Mouse (Mus musculus): Measurements from ENCODE around the gene Gm45234.

Gene Gm45234

DNA sequence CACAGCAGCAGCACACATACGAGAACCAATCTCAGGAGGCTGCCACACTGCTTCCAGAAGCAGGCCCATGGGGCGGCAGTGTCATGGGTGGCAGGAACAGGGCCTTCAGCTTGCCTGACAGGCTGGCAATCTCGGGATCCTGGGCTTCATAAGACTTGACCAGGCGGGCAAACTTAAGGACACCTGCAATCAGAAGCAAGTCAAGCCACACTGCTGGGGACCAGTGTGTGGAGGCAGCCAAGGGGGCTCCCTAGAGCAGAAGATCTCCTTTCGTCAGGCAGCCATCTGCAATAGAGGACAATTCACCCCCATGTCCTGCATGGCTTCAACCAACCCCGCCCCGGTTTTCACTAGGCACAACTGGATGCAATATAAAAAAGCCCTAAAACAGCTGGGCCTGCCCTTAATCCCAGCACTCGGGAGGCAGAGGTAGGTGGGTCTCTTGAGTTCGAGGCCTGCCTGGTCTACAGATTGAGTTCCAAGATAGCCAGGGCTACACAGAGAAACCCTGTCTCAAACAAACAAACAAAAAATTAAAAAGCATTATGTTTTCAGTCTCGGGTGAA is 16.5 kb downstream of the Gm45234 start:
- no peak for DNase-seq (ENCODE audit: low spot score)

GRCm38 (mm10) chr6:124738511-124739023 is 17.3 kb downstream of the Gm45234 start, which contains the start of gene Ptpn6:
Gene Ptpn6 (minus strand): TSS chr6:124738714.
- DNase-seq (ENCODE audit: low spot score) = no peak

DNA sequence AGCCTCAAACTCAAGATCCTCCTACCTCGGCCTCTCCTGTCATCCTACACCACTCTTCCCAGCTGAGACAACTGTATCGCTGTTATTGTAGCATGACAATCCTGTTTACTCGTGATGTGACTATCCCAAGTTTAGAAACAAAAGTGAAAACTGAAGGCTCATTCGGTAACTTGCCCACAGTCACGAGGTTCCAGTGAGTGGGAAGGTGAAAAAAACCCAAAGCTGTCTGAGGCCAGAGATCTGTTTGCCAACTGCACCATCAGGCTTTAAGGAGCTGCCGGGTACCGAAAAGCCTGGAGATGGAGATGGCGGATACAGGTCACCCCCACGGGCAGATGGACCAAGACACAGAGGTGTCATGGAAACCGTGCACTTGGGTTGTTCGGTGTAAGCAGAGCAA is 18.8 kb downstream of the Gm45234 start:
- no peak for DNase-seq (ENCODE audit: low spot score)

DNA sequence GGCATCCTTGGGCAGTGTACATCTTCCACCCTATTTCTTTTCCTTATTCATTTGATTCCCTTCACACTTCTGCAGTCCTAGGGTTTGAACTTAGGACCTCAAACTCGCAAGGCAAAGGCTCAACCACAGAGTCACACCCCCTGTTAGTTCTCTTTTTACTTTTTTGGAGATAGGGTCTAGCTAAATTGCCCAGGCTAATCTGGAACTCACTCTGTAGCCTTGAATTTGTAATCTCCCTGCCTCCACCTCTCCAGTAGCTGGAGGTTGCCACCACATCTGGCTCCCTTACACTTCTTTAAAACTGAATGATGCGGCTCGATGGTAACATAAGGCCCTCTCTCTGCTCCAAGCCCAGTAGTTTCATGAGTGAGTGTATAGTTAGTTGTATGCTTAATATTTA is 21.4 kb downstream of the Gm45234 start:
- DNase-seq (ENCODE audit: low spot score) = no peak

- DNase-seq (ENCODE audit: low spot score) = no peak
Measured at GRCm38 (mm10) chr6:124732476-124733370, 23.1 kb downstream of the Gm45234 start.

- no peak for DNase-seq (ENCODE audit: low spot score)
Measured at GRCm38 (mm10) chr6:124731038-124731437, 24.8 kb downstream of the Gm45234 start.

- no peak for DNase-seq (ENCODE audit: low spot score)
Measured at GRCm38 (mm10) chr6:124729850-124730705, 25.7 kb downstream of the Gm45234 start.

GRCm38 (mm10) chr6:124728621-124729020 is 27.2 kb downstream of the Gm45234 start:
- DNase-seq (ENCODE audit: low spot score) = no peak

- DNase-seq (ENCODE audit: low spot score) = no peak
Measured at GRCm38 (mm10) chr6:124724472-124724871, 31.3 kb downstream of the Gm45234 start.

- no peak for DNase-seq (ENCODE audit: low spot score)
Measured at GRCm38 (mm10) chr6:124723541-124723940, 32.3 kb downstream of the Gm45234 start.

GRCm38 (mm10) chr6:124722876-124723473 is 32.8 kb downstream of the Gm45234 start:
- no peak for DNase-seq (ENCODE audit: low spot score)

GRCm38 (mm10) chr6:124720904-124721303 is 34.9 kb downstream of the Gm45234 start:
- no peak for DNase-seq (ENCODE audit: low spot score)

GRCm38 (mm10) chr6:124719354-124719978 is 36.4 kb downstream of the Gm45234 start:
- DNase-seq (ENCODE audit: low spot score) = peak; percentile 54

DNA sequence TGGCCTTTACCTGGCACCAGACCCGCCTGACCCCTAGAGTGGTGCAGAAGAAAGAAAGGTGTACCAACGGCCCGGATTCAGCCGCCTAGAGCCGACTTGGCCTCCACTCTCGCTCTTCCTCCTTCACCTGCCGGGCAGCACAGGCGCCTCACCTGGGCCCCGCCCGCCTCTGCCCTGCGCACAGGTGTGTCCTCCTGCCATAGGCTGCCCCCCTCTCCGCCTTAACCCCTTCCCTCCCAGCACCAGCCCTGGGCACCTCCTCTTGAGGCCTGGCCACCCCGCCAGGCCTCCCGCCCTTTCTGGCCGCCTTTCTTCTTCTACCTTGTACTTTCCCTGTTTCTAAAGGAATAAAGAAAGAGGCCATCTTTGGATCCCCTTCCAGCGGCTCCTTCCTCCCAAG is 37.1 kb downstream of the Gm45234 start:
- DNase-seq (ENCODE audit: low spot score) = no peak

DNA sequence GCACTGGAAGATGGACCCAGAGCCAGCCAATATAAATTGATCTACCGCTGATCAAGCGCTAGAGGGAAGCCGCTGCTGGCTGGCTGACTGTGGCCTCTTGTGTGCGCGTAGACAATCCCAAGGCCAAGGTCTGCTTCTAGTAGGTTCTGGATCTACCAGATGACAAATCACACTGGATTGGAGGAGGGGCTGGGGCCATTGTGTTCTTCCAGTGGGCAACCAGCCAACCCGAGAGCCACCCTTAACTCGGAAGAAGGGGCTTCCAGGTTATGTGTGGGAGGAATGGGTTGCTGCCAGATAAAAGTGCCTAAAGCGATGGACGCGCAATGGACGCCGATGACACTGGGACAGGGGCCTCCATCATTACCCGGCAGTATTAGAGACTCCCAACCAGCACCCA is 37.9 kb downstream of the Gm45234 start:
- DNase-seq (ENCODE audit: low spot score) = no peak

DNA sequence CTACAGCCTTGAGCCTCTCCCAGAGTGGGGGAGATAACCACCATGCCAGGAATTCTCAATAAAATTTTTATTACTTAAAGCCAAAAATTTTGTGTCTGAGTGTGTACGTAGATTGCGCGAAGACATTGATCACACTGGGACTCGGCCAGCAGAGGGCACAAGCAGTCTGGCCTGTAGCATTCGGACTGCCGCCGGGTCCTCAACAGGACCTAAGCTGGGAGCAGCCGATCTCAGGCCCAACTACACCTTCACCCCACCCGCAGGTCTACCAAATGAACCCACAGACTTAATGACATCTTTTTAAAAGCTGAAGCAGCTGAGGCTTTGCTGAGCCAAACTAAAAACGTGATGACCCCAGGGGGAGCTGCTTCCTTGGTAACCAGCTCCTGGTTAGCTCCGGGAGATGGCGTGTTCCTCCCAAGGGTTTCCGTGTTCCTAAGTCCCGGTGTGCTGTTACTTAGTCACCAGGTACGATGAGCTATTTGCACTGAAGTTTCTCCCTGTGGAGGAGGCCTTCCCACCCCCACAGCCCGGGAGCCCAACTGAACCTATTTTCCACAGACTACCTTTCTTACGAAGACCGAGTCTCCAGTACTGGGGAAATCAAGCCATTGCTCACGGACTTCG is 38.8 kb downstream of the Gm45234 start:
- no peak for DNase-seq (ENCODE audit: low spot score)

DNA sequence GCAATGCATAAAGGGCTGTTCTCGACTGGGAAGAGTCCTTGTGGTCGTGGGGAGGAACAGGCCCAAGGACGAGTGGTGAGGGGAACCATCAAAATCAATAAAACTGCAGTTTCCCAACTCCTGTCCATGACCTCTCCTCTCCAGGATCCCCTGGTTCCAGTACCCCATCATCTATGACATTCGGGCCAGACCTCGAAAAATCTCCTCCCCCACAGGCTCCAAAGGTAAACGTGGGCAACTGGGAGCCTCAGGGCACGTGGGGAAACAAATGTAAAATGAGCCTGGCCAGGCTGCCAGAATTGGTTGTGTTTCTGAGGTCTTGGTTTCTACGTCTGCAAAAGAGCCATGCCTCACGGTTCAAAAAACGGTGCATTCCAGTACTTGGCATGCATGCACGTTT is 42.9 kb downstream of the Gm45234 start:
- DNase-seq (ENCODE audit: low spot score) = no peak

DNA sequence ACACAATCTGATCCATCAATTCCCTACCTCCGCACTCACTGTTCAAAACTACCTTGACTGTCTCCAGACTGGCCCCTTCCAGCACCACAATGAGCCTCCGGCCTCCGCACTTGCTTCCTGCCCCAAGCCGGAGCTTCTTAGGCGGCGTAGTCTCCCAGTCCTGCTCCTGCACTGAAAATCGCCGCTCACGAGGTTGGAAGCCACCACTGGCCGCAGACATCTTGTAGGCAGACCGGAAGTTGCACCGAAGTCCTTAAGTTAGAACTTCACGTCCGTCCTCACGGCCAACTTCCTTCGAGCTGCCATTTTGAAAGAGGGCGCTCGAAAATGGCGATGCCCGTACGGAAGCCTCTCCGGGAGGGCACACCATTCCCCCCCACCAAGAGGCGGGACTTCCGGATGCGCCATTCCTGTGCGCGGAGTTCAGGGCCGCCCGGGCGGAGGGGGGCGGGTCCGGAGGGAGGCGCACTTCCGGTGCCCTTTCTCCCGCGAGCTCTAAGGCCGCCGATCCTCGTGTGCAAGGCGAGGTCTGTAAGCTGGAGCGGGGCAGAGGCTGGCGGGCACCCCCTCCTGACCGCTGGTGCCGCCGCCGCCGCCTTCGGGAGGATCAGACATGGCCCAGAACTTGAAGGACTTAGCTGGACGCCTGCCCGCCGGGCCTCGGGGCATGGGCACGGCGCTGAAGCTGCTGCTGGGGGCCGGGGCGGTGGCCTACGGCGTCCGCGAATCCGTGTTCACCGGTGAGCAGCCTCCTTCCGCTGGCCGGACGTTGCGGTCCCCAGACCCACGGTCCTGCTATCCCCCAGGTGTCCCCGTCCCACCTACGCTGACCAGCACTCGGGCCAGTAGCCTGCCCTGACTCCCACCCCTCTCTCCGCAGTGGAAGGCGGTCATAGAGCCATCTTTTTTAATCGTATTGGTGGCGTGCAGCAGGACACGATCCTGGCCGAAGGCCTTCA is 43.7 kb downstream of the Gm45234 start, which contains the start of the genes Emg1 and Phb2:
Emg1 (minus strand) TSS at position 355 of the 959 bp plus-strand sequence.
Phb2 (plus strand) TSS at position 513 of the 959 bp plus-strand sequence.
- peak; percentile 97 for DNase-seq (ENCODE audit: low spot score)

GRCm38 (mm10) chr6:124708289-124708889 is 47.4 kb downstream of the Gm45234 start:
- no peak for DNase-seq (ENCODE audit: low spot score)

Measured in c-Kit-positive CD71-positive TER-119-positive erythroid progenitor cells, embryonic 14.5 days (primary cell).